Mouse (Mus musculus) CH12.LX (cell line): ENCODE data around the gene Ppp1r11.
A peak's percentile ranks its signal among the peaks of the same experiment; 100 is the strongest.

Source experiments
- CTCF ChIP-seq, 2 experiments: IDR thresholded peaks in 1 of 2; conservative IDR thresholded peaks in 1 of 2; 2 replicates each; pipeline ENCODE4 v1.5.1; 2011 to 2012; ENCODE audit warnings: low read depth in 2 of 2, low read length in 2 of 2, improper control_type of control experiment in 1 of 2, inconsistent platforms in 1 of 2, mild to moderate bottlenecking in 1 of 2, moderate library complexity in 1 of 2
- GABPA ChIP-seq: IDR thresholded peaks from 2 replicates; pipeline ENCODE4 v1.6.1; 2012; ENCODE audit warnings: low read depth, low read length, improper control_type of control experiment, inconsistent platforms; ENCODE audit not compliant: insufficient replicate concordance
- HCFC1 ChIP-seq: IDR thresholded peaks from 2 replicates; pipeline ENCODE4 v1.6.1; 2012; ENCODE audit warnings: low read depth, mild to moderate bottlenecking, inconsistent platforms, low read length, improper control_type of control experiment
- JUND ChIP-seq: conservative IDR thresholded peaks from 2 replicates; pipeline ENCODE4 v1.6.1; 2011; ENCODE audit warnings: low read depth, low read length, improper control_type of control experiment
- MAFK ChIP-seq: IDR thresholded peaks from 2 replicates; pipeline ENCODE4 v1.6.1; 2011; ENCODE audit warnings: low read length, improper control_type of control experiment; ENCODE audit not compliant: insufficient replicate concordance
- MAX ChIP-seq: IDR thresholded peaks from 2 replicates; pipeline ENCODE4 v1.6.1; 2011; ENCODE audit warnings: low read length, improper control_type of control experiment
- MYC ChIP-seq: IDR thresholded peaks from 2 replicates; pipeline ENCODE4 v1.6.1; 2011; ENCODE audit warnings: low read depth, mild to moderate bottlenecking, improper control_type of control experiment, low read length
- POLR2A ChIP-seq: IDR thresholded peaks from 2 replicates; pipeline ENCODE4 v1.6.1; 2011; ENCODE audit warnings: low read depth, mild to moderate bottlenecking, improper control_type of control experiment, low read length
- TBP ChIP-seq: conservative IDR thresholded peaks from 2 replicates; pipeline ENCODE4 v1.6.1; 2011; ENCODE audit warnings: low read depth, low read length, improper control_type of control experiment
- UBTF ChIP-seq: IDR thresholded peaks from 2 replicates; pipeline ENCODE4 v1.6.1; 2012; ENCODE audit warnings: low read depth, mild to moderate bottlenecking, inconsistent platforms, low read length, improper control_type of control experiment, moderate library complexity
- ZC3H11A ChIP-seq: IDR thresholded peaks from 2 replicates; pipeline ENCODE4 v1.6.1; 2012; ENCODE audit warnings: low read depth, mild to moderate bottlenecking, inconsistent platforms, low read length, improper control_type of control experiment
- ZKSCAN1 ChIP-seq: IDR thresholded peaks from 2 replicates; pipeline ENCODE4 v1.6.1; 2012; ENCODE audit warnings: low read depth, inconsistent platforms, low read length, improper control_type of control experiment, borderline replicate concordance
- ZNF384 ChIP-seq: IDR thresholded peaks from 2 replicates; pipeline ENCODE4 v1.6.1; 2012; ENCODE audit warnings: low read depth, low read length, improper control_type of control experiment, inconsistent platforms

DNA sequence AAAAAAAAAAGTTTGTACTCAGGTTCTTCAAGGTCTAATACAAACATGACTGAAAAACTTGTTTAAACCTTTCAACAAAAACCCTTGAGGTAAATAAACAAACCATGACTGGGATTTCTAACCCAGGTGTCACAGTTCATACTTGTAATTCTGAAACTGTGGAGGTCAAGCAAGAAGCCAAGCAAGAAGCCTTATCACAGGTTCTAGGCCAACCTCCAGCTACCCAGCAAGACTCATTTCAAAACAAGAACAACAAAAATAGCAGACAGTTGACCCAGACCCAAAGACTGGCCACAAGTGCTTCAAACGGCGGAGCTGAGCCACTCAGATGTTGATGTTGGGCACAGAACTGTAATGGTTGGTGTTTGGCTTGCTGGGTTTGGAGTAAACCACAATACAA is 43.0 kb upstream of the Ppp1r11 start:
- TF ChIP-seq UBTF (no peak), HCFC1 (peak; percentile 30; the same call in 1 of the 2 replicates), GABPA (no peak), CTCF (conservative IDR thresholded peaks at IDR 0.05 in 1 of 2, IDR thresholded peaks at IDR 0.05 in 1 of 2; ENCODE audit: low read depth in 2 of 2, low read length in 2 of 2) (no peak), JUND (peak; percentile 93), ZNF384 (peak; percentile 40; the same call in 1 of the 2 replicates), ZKSCAN1 (no peak), MYC (no peak), ZC3H11A (no peak), POLR2A (no peak), MAX (peak; percentile 50), TBP (no peak), MAFK (peak; percentile 28; the same call in 1 of the 2 replicates)
